Mouse (Mus musculus) lung, embryonic 14.5 days (tissue): ENCODE measurements around the gene Atg10. TPM values are rescaled to one million over a fixed set of nuclear protein-coding genes. Genes with fewer than 3 reads are reported as not detected.

Experiments
- ATAC-seq: fragments of 200-750 bp; cut with Nextera tagmentation; 2 replicates; pipeline ENCODE4 v1.8.0; 2017; ENCODE audit warnings: mild to moderate bottlenecking, moderate TSS enrichment, moderate library complexity; ENCODE audit not compliant: insufficient read depth
- DNase-seq: peaks from one replicate; pipeline ENCODE4 v3.0.0-alpha.2; 2015
- H3K27ac ChIP-seq: fragments of 300-500 bp; sonication (generic); 2 replicates; pipeline ENCODE4 v1.5.1; 2014; ENCODE audit warnings: low read depth, mild to moderate bottlenecking, moderate library complexity
- H3K27me3 ChIP-seq: fragments of 300-500 bp; sonication (generic); 2 replicates; pipeline ENCODE4 v1.6.1; 2014; ENCODE audit warnings: low read length, control low read depth; ENCODE audit not compliant: insufficient read depth
- H3K36me3 ChIP-seq: fragments of 300-500 bp; sonication (generic); 2 replicates; pipeline ENCODE4 v1.6.1; 2014; ENCODE audit warnings: control low read depth; ENCODE audit not compliant: insufficient read depth
- H3K4me1 ChIP-seq: fragments of 300-500 bp; sonication (generic); 2 replicates; pipeline ENCODE4 v1.6.1; 2014; ENCODE audit warnings: antibody characterized with exemption, control low read depth; ENCODE audit not compliant: insufficient read depth
- H3K4me2 ChIP-seq: fragments of 300-500 bp; sonication (generic); 2 replicates; pipeline ENCODE4 v1.6.1; 2014; ENCODE audit warnings: mild to moderate bottlenecking
- H3K4me3 ChIP-seq: fragments of 300-500 bp; sonication (generic); 2 replicates; pipeline ENCODE4 v1.5.1; 2014; ENCODE audit warnings: low read depth, low read length
- H3K9ac ChIP-seq: fragments of 300-500 bp; sonication (generic); 2 replicates; pipeline ENCODE4 v1.6.1; 2014
- H3K9me3 ChIP-seq: fragments of 300-500 bp; sonication (generic); 2 replicates; pipeline ENCODE4 v1.6.1; 2016; ENCODE audit warnings: low read depth, low read length, control low read depth
- CTCF ChIP-seq: IDR thresholded peaks from 2 replicates; pipeline ENCODE4 v1.5.1; 2016; ENCODE audit warnings: antibody characterized with exemption, low read depth
- WGBS: fragments of 180-500 bp; shearing (Covaris S2); extraction: QIAGEN DNeasy Blood & Tissue Kit; methylation state at CpG from one replicate; pipeline ENCODE4 v1.1.7; 2014; 5-methylcytosine and 5-hydroxymethylcytosine counted together
- polyA plus RNA-seq: library from polyadenylated mRNA; unstranded; fragments of >200 nt; fragmentation: Nextera tagmentation; extraction: Ambion mirVana; gene quantifications from 2 replicates; pipeline ENCODE4 v1.2.1, GENCODE M21; 2014

Atg10 gene
- polyA plus RNA-seq, 1 experiment from 2014 or later: 13.4 TPM

GRCm38 (mm10) chr13:91048171-91048570, 175.6 kb downstream of the Atg10 start:
- Histone ChIP-seq H3K36me3 (no peaks in the 10 kb centered on the region), H3K4me2 (no peak overlapping the region), H3K9ac (no peak overlapping the region), H3K4me1 (no peaks in the 10 kb centered on the region), H3K27ac (no peak overlapping the region), H3K4me3 (no peak overlapping the region), H3K27me3 (no peaks in the 10 kb centered on the region), H3K9me3 (no peaks in the 10 kb centered on the region; the same call in 1 of the 2 replicates)
- 83% methylated on average over 4 of the region's 4 CpGs for WGBS
- DNase-seq (no peak), ATAC-seq (no peak)
- no peak for TF ChIP-seq CTCF

DNA sequence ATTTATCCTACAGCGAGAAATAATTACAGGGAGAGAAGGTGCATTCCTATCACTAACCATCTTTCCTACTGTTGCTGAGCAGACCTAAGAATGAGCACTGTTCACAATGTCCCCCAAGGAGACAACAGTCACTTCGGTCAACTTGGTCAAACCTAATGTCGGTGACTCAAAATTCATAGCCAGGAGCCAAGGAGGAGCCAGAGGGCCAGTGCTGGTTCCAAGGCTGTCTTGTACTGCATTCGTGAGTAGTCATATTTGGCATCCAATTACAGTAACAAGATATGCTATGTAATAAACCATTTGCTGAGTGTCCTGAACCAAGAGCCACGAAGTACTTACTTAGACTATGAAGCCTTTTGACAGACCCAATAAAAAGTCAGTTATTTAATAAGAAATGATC, 176.9 kb downstream of the Atg10 start:
- no peak overlapping the region for H3K9ac ChIP-seq
- no peaks in the 10 kb centered on the region for H3K27me3 ChIP-seq
- no peak overlapping the region for H3K27ac ChIP-seq
- H3K4me3 ChIP-seq: no peak overlapping the region
- WGBS: 82% methylated on average over 5 of the region's 5 CpGs
- no peak for ATAC-seq
- H3K36me3 ChIP-seq: no peaks in the 10 kb centered on the region
- H3K4me1 ChIP-seq: no peaks in the 10 kb centered on the region
- DNase-seq: no peak
- TF ChIP-seq CTCF: no peak
- H3K4me2 ChIP-seq: no peak overlapping the region
- no peaks in the 10 kb centered on the region; the same call in 1 of the 2 replicates for H3K9me3 ChIP-seq

GRCm38 (mm10) chr13:91041236-91041635, 182.5 kb downstream of the Atg10 start:
- 77% methylated on average over 1 of the region's 1 CpGs for WGBS

DNA sequence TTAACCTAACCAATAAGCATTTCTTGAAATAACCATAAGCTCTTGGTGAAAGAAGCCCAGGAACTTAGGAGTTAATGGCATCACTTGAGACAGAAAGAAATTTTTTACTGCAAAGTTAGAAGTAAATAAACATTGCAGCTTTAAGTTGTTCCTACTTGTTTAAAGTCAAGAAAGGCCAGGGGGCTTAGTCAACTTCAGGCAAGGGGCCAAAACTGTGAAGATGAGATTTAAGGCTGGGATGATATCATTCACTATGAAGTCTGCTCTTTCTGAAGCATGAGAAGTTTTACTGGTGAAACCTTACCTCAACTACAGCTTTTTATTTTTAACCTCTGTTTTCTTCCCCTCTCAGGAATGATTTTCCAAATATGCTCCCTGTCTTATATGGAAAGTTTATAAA, 183.3 kb downstream of the Atg10 start:
- TF ChIP-seq CTCF: no peak

More at GRCm38 (mm10) chr13:91041236-91041635, 182.5 kb downstream of the Atg10 start:
- Histone ChIP-seq H3K9me3 (no peaks in the 10 kb centered on the region), H3K9ac (no peak overlapping the region), H3K4me1 (no peaks in the 10 kb centered on the region), H3K4me3 (no peak overlapping the region), H3K27ac (no peak overlapping the region), H3K27me3 (no peaks in the 10 kb centered on the region), H3K36me3 (no peaks in the 10 kb centered on the region), H3K4me2 (no peak overlapping the region)
- no peak for TF ChIP-seq CTCF
- ATAC-seq (no peak), DNase-seq (no peak)

DNA sequence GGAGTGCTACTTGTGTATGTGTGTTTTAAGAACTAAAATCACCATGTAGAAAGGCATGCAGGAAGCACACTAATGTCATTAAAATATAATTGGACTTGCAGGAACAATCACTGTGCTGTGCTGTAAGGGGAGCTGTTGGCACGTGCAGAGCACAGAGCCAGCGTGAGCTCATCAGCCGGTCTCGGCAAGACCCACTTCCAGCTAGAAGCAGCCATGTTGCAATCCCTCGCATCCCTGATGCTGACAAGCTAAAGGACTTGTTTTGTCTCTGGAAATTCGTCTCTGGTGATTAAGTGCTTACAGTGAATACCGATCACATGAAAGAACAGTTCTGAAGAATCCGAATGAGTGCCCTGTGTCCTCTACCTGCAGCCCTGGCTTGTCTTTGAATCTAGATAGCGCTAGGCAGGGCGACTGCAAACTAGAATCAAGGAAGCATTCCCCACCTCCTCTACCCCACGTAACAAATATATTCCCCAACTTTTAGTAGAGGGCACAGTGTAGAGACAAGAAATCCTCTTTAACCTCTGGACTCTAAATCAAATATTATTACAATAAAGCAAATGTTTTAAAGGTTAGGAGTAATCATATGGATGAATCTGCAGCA, 184.5 kb downstream of the Atg10 start:
- 39% methylated on average over 11 of the region's 11 CpGs for WGBS
- Histone ChIP-seq H3K27me3 (no peaks in the 10 kb centered on the region), H3K4me3 (no peak overlapping the region), H3K4me1 (no peaks in the 10 kb centered on the region), H3K4me2 (no peak overlapping the region), H3K9me3 (no peaks in the 10 kb centered on the region), H3K27ac (no peak overlapping the region), H3K9ac (no peak overlapping the region), H3K36me3 (no peaks in the 10 kb centered on the region)
- peak; percentile 70 for TF ChIP-seq CTCF
- DNase-seq (peak; percentile 78), ATAC-seq (peak; percentile 98)

More for the DNA sequence above, 183.3 kb downstream of the Atg10 start:
- H3K27me3 ChIP-seq: no peaks in the 10 kb centered on the region
- no peak overlapping the region for H3K4me3 ChIP-seq
- ATAC-seq (no peak), DNase-seq (peak; percentile 50)
- H3K4me1 ChIP-seq: no peaks in the 10 kb centered on the region
- H3K27ac ChIP-seq: no peak overlapping the region
- H3K36me3 ChIP-seq: no peaks in the 10 kb centered on the region
- no peak overlapping the region for H3K9ac ChIP-seq
- H3K4me2 ChIP-seq: no peak overlapping the region
- H3K9me3 ChIP-seq: no peaks in the 10 kb centered on the region

DNA sequence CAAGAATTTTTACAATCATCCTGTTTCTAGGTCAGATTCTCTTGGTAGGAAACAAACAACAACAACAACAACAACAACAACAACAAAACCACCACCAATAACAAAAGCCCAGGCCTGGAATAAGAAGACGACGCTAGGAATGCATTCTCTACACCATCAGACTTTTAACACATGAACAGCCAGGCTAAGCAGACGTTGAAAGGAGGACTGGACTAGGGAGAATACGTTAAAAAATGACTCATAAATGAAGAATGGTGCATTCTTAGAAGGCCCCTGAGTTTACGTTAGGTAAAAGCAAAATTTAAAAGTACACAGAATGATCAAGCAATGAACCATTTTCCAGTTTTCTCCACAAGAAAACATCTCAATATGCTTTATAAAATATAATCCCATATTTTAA, 185.1 kb downstream of the Atg10 start:
- no peak for TF ChIP-seq CTCF

GRCm38 (mm10) chr13:91038034-91038433, 185.7 kb downstream of the Atg10 start:
- WGBS: 71% methylated on average over 3 of the region's 3 CpGs
- no peak for TF ChIP-seq CTCF
- Histone ChIP-seq H3K4me1 (no peaks in the 10 kb centered on the region), H3K36me3 (no peaks in the 10 kb centered on the region), H3K4me2 (no peak overlapping the region), H3K27ac (no peak overlapping the region), H3K4me3 (no peak overlapping the region), H3K9ac (no peak overlapping the region), H3K9me3 (no peaks in the 10 kb centered on the region), H3K27me3 (no peaks in the 10 kb centered on the region)
- ATAC-seq (no peak), DNase-seq (no peak)

More for the DNA sequence above, 185.1 kb downstream of the Atg10 start:
- H3K4me3 ChIP-seq: no peak overlapping the region
- DNase-seq (no peak), ATAC-seq (no peak)
- 62% methylated on average over 5 of the region's 5 CpGs for WGBS
- no peaks in the 10 kb centered on the region for H3K9me3 ChIP-seq
- H3K4me2 ChIP-seq: no peak overlapping the region
- H3K27ac ChIP-seq: no peak overlapping the region
- no peaks in the 10 kb centered on the region for H3K27me3 ChIP-seq
- no peaks in the 10 kb centered on the region for H3K4me1 ChIP-seq
- no peaks in the 10 kb centered on the region for H3K36me3 ChIP-seq
- H3K9ac ChIP-seq: no peak overlapping the region
